Mouse (Mus musculus): Measurements from ENCODE around the gene Arsg. TPM values are rescaled to one million over a fixed set of nuclear protein-coding genes. Genes with fewer than 3 reads are reported as not detected.
"Not testable (repeated sequence)": the region's sequence is repeated elsewhere in the genome, so short reads cannot be mapped to it uniquely, and the experiment has no call there.

The Arsg gene
- total RNA-seq, 2 experiments from 2014 or later, result 10.4 to 11.2 TPM

DNA sequence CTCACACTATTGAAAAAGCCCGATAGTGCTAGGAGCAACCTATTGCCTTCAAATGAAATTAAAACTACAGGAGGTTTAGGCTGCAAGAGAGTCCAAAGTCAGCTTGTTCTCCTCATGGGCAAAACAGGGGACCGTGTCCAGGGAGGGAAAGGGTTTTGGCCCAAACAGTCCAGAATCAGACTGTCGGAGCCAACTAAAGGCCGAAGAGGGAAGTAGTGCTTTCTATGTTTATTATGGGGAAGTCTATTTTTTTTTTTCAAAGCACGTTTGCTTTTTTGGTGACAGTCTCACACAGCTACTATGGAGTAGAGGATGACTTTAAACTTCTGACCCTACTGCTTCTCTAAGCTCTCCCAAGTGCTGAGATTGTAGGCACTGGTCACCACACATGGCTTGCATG is 5.0 kb upstream of the Arsg start:
- DNase-seq (ENCODE audit: low spot score in 2 of 2), result no peak

DNA sequence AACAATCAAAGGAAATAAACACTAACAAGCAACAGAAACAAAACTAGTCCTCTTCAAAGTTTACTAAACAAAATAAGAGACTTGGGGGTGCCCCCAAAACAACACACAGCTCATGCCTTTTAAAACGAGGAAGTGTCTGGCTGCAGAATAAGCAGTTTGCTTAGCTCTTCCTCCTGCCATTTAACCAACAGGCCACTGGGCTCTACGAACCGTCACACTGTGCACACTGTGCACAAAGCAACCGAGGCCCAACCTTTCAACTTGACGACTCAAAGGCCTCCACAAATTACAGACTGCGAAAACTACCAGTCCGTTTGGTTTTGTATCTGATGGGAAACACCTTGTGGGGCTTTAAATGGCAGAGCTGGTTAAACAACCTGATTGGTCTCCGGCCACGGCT is 3.0 kb upstream of the Arsg start:
- DNase-seq (ENCODE audit: low spot score in 2 of 2), result no peak

DNA sequence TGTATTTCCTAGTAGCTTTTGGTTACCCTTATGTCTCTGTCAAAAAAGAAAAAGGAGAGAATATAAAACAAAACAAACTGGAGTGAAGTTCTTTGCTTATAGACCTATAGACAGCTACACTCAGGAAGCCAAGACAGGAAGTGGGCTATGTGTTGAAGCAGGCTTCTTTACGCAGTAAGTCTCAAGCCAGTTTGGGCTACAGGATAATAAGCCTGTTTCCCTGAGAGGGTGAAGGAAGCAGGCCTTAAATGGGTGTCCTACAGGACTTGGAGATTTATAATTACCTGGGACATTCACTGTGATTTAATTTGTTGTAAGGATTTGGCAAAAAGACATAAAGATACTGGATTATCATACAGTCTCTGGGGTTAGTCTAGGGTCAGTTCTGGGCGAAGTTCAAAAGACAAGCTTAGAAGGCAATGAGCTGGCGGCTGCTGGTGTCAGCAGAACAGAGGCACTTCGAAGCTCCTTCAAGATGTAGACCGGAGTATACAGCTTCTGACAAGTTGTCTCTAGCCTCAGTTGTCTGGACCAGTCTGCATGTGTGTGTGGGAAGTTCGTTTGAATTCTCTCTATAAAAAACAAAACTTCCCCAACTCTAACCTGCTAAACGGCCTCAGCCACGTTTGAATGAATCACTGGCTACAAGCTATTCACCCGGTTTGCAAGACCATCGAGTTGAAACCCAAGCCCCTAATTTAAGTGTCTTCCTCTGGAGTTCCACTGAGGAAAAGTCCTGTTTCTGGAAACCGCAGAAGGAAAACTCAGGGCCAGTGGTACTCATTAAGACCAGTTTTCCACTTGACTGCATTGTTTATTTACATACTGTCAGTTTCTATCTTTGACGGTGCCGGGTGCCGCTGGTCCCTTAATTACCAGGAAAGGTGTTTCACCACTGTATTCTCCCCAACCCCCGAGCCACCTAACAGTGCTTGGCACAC is 2.0 kb upstream of the Arsg start:
- no peak for DNase-seq (ENCODE audit: low spot score in 2 of 2)

DNA sequence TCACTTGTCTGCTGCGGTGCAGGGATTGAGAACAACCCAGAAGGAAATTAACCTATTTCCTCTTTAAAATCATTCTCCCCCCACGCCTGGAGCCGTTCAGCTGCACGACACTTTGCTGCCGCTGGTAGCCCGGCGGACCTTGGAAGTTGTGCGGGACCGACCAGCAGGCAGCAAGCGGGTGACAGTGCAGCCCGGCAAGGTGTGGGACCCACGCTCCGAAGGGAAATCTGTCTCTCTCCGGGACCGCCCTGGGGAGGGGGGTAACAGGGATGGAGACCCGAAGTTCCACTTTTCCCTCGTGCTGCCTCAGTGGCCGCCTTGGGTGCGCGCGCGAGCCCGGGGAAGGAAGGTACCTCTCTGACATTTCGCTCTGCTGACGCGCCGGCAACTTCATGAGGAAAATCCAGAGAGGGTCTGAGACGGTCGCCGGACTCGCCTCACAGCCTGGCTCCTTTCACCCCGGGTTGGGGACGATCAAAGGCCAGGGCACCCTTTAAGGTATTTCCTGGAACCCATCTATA is 943 bp upstream of the Arsg start:
- peak in 1 of 2 experiments; percentile 16 for DNase-seq (ENCODE audit: low spot score in 2 of 2)

DNA sequence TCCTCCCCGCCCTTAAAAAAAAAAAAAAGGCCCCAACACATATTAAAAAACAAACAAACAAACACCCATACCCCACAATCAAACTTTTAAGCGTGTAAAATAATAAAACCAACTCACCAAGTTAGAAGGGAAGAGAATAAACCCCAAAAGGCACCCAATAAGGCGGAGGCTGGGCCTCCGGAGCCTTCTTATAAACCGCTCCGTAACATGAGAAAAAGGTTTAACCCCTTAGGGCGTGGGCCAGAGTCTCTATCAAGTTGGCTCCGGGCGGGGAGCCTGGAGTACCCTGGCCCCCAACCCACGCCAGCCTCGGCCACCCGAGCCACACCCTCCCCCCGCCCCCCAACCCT is 378 bp upstream of the Arsg start:
- DNase-seq (ENCODE audit: low spot score in 2 of 2), result no peak

DNA sequence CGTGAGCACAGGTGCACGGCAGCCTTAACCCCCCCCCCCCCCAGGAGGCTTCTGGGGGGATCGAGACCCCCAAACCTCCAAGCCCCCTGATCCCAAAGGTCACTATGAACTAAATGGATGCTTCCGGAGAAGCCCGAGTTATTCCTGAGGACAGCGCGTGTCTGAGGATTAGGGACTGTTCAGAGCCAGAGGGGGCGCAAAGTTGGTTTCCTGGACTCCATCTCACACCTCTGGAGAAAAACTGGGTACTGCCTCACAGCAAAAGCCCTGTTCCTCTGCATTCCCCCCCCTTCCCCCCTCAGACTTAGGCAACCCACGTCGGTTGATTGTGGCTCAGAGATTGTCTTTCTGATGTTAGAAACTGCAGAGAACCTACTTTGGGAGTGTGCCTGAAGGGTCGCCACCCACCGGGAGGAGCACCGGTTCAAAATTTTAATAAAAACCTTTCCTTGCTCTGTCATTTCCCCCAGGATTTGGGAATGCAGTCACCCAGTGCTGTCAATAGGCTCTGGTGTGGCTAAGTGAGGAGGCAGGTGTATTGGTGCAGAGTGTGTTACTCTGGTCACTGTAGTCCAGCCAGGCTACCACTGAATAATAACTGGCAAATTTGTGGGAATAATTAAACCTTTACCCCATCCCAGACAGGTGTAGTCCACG is 1.0 kb downstream of the Arsg start:
- no peak for DNase-seq (ENCODE audit: low spot score in 2 of 2)

DNA sequence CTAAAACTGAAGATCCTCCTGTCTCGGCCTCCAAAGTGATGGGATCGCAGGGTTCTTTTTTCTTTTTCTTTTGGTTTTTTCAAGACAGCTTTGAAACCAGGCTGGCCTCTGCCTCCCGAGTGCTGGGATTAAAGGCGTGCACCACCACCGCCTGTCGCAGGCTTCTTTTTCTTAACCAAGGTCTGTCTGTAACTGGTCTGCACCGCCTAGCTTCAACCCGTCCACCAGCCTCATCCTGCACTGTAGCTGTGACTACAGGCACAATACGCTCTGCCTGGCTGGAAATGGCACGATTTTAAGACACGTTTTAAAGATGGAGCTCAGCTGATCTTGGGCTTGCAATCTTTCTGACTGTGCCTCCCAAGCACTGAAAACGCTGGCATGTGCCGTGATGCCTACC is 1.7 kb downstream of the Arsg start:
- no peak for DNase-seq (ENCODE audit: low spot score in 2 of 2)

DNA sequence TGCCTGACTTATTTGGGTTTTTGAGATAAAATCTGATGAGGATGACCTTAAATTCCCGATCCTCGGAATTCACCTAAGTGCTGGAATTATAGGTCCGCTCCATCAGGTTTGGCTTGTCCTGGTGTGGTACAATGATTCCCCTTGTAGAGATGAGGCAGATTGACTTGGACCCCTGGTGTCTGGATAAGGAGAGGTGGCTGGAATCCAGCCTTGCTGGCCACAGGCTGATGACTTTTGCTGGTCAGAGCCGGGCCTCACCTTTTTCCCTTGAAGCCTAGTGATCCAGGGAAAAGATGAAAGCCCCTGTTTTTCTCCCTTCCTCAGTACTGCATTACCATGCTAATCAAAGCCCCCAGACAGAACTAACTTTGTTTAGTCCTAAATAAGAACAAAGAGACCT is 2.5 kb downstream of the Arsg start:
- DNase-seq (ENCODE audit: low spot score in 2 of 2), result no peak

DNA sequence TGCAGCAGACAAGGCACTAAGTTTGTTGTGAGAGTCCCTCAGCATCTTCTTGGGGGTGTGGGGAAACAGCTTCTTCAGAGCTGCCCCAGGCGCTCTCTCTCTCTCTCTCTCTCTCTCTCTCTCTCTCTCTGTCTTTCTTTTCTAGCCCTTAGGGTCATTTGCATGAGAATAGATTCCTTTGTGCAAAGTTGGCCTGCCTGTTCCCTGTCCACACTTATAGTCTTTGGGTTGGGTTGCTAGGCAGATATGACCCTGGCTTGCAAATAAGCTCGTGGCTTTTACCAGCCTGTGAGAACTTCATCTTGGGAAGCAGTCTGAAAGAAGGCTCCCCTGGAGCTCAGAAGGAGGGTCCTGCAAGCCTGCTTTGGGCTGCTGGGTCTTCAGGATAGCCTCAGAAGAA is 3.1 kb downstream of the Arsg start:
- no peak for DNase-seq (ENCODE audit: low spot score in 2 of 2)

DNA sequence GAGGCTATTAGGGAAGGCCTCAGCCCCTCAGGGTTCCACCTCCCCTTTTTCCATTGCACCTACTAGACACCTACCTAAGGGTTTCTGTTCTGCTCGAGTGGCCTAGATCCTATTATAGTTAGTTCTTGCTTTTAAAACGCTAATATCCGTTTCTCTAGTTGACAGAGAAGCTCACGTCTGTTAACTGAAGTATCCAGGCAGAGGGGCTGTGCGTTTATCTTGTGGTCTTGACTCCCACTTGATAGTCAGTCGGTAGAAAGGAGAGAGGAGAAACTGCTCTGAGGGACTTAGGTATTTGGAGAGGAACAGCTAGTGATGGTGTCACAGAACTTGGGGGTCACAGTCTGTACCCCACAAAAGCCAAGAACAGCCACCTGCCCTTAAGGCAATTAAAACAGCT is 3.5 kb downstream of the Arsg start:
- DNase-seq (ENCODE audit: low spot score in 2 of 2), result no peak

DNA sequence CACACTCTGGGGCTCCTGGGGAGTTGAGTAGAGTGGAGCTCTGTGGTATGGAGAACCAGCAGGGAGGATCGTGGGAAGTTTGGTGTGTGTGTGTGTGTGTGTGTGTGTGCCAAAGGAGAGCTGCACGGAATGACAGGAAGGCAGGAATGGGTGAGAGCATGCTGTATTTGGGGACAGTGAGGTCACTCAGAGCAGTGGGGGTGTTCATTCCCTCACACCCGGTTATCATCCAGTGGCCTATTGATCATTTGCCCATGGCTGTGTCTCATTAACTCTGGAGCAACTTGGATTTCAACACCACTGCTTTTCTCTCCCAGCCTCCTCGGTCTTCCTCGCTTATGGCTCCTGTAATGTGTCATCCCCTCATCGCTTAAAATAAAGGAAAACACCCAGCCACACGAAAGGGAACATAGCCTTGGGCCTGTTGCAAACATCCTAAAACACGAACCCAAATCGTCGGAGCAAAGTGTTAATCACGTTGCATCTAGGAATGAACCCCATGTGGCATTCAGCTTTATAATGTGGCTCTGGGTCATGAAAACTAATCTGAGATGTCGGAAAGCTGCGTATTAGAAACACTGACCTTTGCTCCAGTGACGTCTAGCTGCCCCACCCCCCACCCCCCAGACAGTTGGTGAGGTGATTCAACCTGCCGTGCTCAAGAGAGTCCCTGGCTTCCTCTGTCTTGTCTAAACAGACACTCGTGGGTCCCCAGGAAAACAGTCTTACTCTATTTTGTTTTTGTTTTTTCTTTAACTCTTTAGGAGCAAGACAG is 4.6 kb downstream of the Arsg start:
- no peak for DNase-seq (ENCODE audit: low spot score in 2 of 2)

DNA sequence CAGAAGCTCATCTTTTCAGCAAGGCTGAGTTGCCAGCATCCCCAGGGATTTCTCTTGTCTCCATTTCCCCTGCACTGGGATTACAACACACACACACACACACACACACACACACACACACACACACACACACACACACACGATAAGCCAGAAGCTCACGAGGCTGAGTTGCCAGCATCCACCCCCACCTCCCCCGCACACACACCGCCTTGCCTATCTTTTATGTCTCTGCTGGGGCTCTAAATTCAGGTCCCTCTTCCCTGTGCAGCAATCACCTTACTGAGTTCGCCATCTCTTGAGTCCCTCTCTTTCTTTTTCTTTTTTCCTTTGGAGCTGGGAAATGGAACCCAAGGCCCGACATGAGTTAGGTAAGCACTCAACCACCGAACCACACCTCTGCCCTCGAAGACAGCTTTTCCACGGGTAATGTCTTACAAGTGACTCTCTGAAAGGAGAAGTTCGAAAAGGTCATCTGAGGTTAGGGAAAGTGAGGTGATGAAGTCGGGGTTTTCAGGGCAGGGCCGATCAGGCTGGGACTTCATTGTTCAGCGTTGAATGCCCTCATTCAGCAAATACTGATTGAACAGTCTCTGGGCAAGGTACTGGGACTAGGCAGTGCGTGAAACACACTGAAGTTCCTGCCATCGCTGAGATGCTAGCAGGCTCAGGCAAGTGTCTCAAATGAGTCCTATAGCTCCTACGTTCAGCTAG is 6.6 kb downstream of the Arsg start:
- no peak for DNase-seq (ENCODE audit: low spot score in 2 of 2)

DNA sequence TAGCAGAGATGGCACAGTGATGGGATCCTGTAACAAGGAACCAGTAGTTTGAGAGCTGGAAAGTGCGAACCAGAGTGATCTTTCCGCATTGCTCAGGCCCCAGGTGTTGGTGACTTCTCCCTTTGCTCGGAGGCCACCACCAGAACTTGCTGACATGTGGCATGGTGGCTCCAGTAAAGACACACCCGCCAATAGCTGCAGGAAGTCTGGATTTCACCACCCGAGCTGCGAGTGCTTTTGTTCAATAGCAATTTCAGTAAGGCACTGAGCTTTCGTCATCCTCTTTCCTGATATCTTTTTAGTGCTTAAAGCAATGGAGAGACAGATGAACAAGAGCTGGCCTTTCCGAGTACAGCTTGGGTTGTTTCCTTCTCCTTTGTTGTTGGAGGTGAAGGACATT is 7.3 kb downstream of the Arsg start:
- DNase-seq (ENCODE audit: low spot score in 2 of 2), result no peak

DNA sequence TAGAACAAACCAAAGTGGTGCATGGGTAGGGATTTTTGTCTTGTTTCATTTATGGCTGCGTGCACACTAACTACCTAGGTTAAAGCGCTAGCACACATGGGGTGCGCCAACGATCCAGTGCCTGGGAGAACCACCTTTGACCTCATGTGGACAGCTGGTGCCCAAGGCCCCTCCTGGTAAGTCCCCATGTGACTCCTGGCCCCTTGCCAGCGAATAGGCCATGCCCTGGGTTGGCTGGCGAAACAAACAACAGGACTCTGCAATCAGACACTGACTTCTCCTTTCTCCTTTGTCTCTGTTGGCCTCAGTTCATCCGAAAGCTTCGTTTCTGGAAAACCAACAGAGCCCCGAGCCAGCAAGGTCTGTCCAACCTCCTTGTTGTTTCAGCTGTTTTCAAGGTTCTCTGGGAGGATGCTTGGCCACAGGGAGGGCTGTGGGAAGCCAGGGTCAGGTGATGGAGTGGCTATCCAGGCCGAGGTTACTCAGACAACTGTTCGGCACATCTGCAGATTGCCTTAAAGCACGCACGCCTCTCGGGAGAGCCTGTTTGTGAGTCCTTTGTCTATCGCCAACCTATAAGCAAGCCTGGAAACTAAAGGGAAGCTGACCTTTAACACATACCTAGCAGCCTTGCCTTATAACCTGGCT is 12.3 kb downstream of the Arsg start:
- no peak for DNase-seq (ENCODE audit: low spot score in 2 of 2)

DNA sequence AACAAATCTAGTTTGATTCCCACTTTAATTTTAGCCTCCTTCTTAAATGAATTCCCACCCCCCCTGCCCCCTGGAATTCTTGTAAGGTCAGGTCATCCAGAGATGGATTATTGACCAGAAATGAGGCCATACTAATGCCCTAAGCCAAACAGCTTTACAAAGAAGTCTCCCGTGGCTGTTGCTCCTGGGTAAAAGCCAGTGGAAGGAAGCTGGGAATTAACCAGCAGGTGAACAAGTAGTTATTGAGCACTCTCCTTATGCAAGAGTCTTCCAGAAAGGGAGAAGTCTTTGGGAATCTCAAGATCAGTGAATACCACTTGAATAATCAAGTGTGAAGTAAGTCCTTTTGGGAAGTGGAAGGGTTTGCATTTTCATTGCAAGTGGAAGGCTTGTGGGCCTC is 13.9 kb downstream of the Arsg start:
- no peak for DNase-seq (ENCODE audit: low spot score in 2 of 2)

DNA sequence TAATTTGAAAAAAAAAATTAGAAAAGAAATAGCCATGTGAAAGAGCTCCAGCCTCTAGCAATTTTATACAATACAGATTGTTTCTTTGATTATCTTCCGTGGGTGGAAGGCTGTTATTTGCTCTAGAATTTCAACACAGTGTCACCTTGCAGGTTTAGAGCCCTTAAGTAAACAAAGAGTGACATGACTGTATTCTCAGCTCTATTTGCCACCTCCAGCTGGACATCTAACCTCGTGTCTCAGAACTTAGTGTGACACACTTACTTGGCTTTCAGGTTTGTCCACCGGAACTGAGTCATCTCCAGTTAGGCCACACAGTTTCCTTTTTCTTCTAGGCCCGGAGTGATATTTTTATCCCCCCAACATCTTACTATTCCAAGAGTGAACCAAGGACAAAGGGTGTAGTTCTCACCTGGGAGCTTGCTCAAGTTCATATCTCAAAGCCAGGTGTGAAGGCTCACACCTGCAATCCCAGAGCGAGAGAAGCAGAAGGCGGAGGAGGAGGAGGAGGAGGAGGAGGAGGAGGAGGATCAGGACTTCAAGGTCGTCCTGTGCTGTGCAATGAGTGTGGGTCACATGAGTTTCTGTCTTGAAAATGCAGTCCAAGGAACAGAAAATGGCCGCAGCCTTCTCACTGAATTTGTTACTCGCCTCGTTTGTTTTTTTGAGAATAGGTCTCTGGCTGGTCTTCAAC is 15.0 kb downstream of the Arsg start:
- DNase-seq (ENCODE audit: low spot score in 2 of 2), result no peak

DNA sequence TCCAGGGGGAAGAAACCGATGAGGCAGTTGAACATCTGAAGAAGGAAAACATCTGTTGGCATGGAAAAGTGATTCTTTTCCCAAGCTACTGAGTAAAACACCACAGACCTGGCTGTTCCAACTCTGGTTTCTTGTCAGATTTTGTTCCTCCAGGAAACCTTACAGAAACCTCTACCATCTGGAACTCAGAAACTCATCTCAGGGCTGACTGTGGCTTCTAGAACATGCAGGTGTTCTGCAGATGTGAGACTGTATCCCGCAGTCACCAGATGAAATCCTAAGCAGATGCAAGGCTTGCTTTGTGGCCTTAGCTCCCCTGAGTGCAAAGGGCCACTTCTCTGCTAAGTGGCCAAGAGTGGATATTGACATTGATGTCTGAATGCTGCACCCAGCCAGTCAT is 16.6 kb downstream of the Arsg start:
- DNase-seq (ENCODE audit: low spot score in 2 of 2), result no peak

DNA sequence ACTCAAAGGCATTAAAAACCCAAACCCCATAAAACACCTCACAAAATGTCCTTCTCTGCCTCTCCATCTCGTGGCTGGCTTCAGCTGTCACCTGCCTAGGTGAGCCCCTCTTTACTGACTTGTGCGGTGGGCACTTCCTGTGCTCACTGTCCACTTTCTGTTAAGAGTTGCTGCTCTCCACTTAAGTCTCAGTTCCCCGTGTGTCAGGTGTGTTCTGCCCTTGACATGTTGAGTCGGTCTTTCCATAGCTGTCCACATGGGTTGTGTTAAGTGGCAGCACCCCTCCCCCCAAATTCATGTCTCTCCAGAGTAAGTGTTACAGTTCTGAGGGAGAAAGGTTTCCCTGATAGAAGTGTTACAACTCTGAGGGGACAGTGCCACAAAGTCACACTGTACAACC is 18.7 kb downstream of the Arsg start:
- DNase-seq (ENCODE audit: low spot score in 2 of 2), result no peak

DNA sequence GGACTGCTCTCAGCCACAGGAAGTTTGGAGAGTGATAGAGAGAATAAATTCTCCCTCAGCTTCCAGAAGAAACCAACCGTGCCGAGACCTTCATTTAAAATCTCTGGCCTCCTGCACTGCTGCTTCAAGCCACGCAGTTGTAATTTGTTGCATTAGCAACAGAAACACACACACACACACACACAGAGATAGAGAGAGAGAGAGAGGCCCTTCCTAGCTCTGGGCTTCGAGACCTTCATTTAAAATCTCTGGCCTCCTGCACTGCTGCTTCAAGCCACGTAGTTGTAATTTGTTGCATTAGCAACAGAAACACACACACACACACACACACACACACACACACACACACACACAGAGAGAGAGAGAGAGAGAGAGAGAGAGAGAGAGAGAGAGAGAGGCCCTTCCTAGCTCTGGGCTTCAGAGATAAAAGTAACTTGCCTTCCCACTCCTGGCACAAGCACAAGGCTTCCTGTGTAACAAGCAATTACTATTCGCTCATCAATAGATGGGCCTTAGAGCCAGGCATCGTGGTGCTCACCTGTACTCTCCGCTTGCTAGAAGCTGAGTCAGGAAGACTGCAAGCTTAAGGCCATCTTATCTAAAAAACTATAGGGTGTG is 19.8 kb downstream of the Arsg start:
- not testable (repeated sequence) for DNase-seq (ENCODE audit: low spot score in 2 of 2)
